Mouse (Mus musculus) cerebellum, postnatal 36 days (tissue): ENCODE results near the gene Eif2b5.
"Not testable (repeated sequence)": the region's sequence is repeated elsewhere in the genome, so short reads cannot be mapped to it uniquely, and the experiment has no call there.

Source experiments
- DNase-seq, 2 experiments: peaks; one replicate each; pipeline ENCODE4 v3.0.0; 2021 to 2022; ENCODE audit warnings: mixed read lengths in 2 of 2

Gene Eif2b5

GRCm38 (mm10) chr16:20498677-20499475 lies at the start of gene Eif2b5:
TSS of gene Eif2b5 (plus strand) at chr16:20498817.
- peak; percentile 95 to 98 for DNase-seq

- DNase-seq, result no peak
Observed at GRCm38 (mm10) chr16:20451774-20452173, 46.8 kb upstream of the Eif2b5 start.

GRCm38 (mm10) chr16:20454155-20454654 lies 44.4 kb upstream of the Eif2b5 start:
- DNase-seq, result no peak

GRCm38 (mm10) chr16:20456106-20456505 lies 42.5 kb upstream of the Eif2b5 start:
- DNase-seq, result no peak

GRCm38 (mm10) chr16:20458736-20459135 lies 39.9 kb upstream of the Eif2b5 start:
- DNase-seq, result not testable (repeated sequence)

GRCm38 (mm10) chr16:20464725-20465124 lies 33.9 kb upstream of the Eif2b5 start:
- no peak for DNase-seq

- no peak for DNase-seq
Observed at GRCm38 (mm10) chr16:20470981-20471380, 27.6 kb upstream of the Eif2b5 start.

- no peak for DNase-seq
Observed at GRCm38 (mm10) chr16:20471686-20472085, 26.9 kb upstream of the Eif2b5 start.

- DNase-seq, result no peak
Observed at GRCm38 (mm10) chr16:20473748-20474147, 24.9 kb upstream of the Eif2b5 start.

GRCm38 (mm10) chr16:20474211-20474610 lies 24.4 kb upstream of the Eif2b5 start:
- no peak for DNase-seq

GRCm38 (mm10) chr16:20474786-20475185 lies 23.8 kb upstream of the Eif2b5 start:
- no peak for DNase-seq

- DNase-seq, result no peak
Observed at GRCm38 (mm10) chr16:20475335-20475734, 23.3 kb upstream of the Eif2b5 start.

- no peak for DNase-seq
Observed at GRCm38 (mm10) chr16:20476857-20477256, 21.8 kb upstream of the Eif2b5 start.

- no peak for DNase-seq
Observed at GRCm38 (mm10) chr16:20477270-20477669, 21.3 kb upstream of the Eif2b5 start.

- DNase-seq, result no peak
Observed at GRCm38 (mm10) chr16:20478504-20478903, 20.1 kb upstream of the Eif2b5 start.

- not testable (repeated sequence) for DNase-seq
Observed at GRCm38 (mm10) chr16:20479026-20479760, 19.4 kb upstream of the Eif2b5 start.

GRCm38 (mm10) chr16:20480115-20480514 lies 18.5 kb upstream of the Eif2b5 start:
- no peak for DNase-seq

- DNase-seq, result no peak
Observed at GRCm38 (mm10) chr16:20481746-20482145, 16.9 kb upstream of the Eif2b5 start.

GRCm38 (mm10) chr16:20483716-20484115 lies 14.9 kb upstream of the Eif2b5 start:
- not testable (repeated sequence) for DNase-seq

- no peak for DNase-seq
Observed at GRCm38 (mm10) chr16:20485061-20485460, 13.6 kb upstream of the Eif2b5 start.

GRCm38 (mm10) chr16:20486048-20486447 lies 12.6 kb upstream of the Eif2b5 start:
- no peak for DNase-seq

GRCm38 (mm10) chr16:20488151-20488550 lies 10.5 kb upstream of the Eif2b5 start:
- no peak for DNase-seq

GRCm38 (mm10) chr16:20488751-20489150 lies 9.9 kb upstream of the Eif2b5 start:
- DNase-seq, result not testable (repeated sequence)

GRCm38 (mm10) chr16:20489233-20489632 lies 9.4 kb upstream of the Eif2b5 start:
- no peak for DNase-seq
